ENCODE assay signal across 19 mouse cellular contexts in the genomic region with DNA sequence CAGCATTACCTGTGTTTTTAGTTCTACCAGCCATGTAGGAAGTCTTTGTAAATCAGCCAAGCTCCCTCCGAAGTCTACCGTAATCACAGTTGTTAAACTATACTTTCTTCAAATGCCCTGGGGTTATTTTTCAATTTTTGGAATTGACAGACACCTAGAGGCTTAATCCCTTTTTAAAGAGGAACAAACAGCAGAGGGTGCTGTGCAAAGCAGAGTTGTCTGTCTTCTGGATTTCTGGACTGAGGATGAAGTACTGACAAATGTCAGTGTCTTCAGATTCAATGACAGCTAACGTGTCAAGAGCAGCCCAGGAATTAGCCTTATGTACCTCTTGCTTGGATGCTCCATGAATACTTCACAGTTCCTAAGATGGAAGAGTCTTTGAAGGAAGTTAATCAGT.
DNase-seq lines count a peak whose midpoint lies in the region; ATAC-seq and TF ChIP-seq lines count a peak whose summit lies in the region.
"Had no signal": no experiment of that assay in that cellular context is flagged by ENCODE, and none has a peak within 500 bp of the region (broad histone marks: within the 10 kb centered on the region; RNA-seq: fewer than 3 reads in every experiment).

No protein-coding gene starts in this region.

- no peaks in the 10 kb centered on the region for H3K27me3 ChIP-seq in kidney, postnatal 0 days (ENCODE audit: insufficient read depth, low read length)
- no peaks in the 10 kb centered on the region for H3K27me3 ChIP-seq in kidney, embryonic 15.5 days
- H3K27me3 ChIP-seq in midbrain, postnatal 0 days (ENCODE audit: insufficient read depth, low read length) = no peaks in the 10 kb centered on the region
- H3K27me3 ChIP-seq in midbrain, embryonic 10.5 days (ENCODE audit: low read depth, poor library complexity, severe bottlenecking) = no peaks in the 10 kb centered on the region
- H3K27me3 ChIP-seq: heart, embryonic 12.5 days; hindbrain, embryonic 13.5 days had no signal

- peak; percentile 30; the same call in 1 of the 2 replicates for TF ChIP-seq CTCF in kidney, postnatal 0 days (IDR thresholded peaks at IDR 0.05; ENCODE audit: low read depth)
- peak; percentile 44 for TF ChIP-seq CTCF in midbrain, postnatal 0 days (IDR thresholded peaks at IDR 0.05)

- no peak overlapping the region for H3K27ac ChIP-seq in kidney, postnatal 0 days
- H3K27ac ChIP-seq in kidney, embryonic 15.5 days = no peak overlapping the region
- no peak overlapping the region for H3K27ac ChIP-seq in midbrain, postnatal 0 days (ENCODE audit: low read depth, low read length)
- no peak overlapping the region for H3K27ac ChIP-seq in midbrain, embryonic 10.5 days (replicated peaks)
- H3K27ac ChIP-seq: embryonic facial prominence, embryonic 10.5 days; hindbrain, embryonic 13.5 days; liver, embryonic 14.5 days; macrophage had no signal

- WGBS in kidney, postnatal 0 days = 74% methylated on average over 3 of the region's 3 CpGs
- WGBS in kidney, embryonic 15.5 days = 84% methylated on average over 3 of the region's 3 CpGs
- 69% methylated on average over 3 of the region's 3 CpGs for WGBS in midbrain, postnatal 0 days
- WGBS in midbrain, embryonic 10.5 days = 87% methylated on average over 3 of the region's 3 CpGs

- H3K4me2 ChIP-seq in kidney, postnatal 0 days (ENCODE audit: low read length) = no peak overlapping the region
- H3K4me2 ChIP-seq in kidney, embryonic 15.5 days = no peak overlapping the region
- no peak overlapping the region for H3K4me2 ChIP-seq in midbrain, postnatal 0 days (ENCODE audit: low read depth, low read length, poor library complexity, severe bottlenecking)
- H3K4me2 ChIP-seq: heart, embryonic 12.5 days; hindbrain, embryonic 13.5 days had no signal

- no peaks in the 10 kb centered on the region for H3K4me1 ChIP-seq in kidney, postnatal 0 days (replicated peaks; ENCODE audit: insufficient read depth, low read length)
- H3K4me1 ChIP-seq in kidney, embryonic 15.5 days = no peaks in the 10 kb centered on the region
- no peaks in the 10 kb centered on the region for H3K4me1 ChIP-seq in midbrain, postnatal 0 days (ENCODE audit: insufficient read depth, low read length)
- H3K4me1 ChIP-seq in midbrain, embryonic 10.5 days = no peaks in the 10 kb centered on the region
- H3K4me1 ChIP-seq: embryonic facial prominence, embryonic 10.5 days; heart, embryonic 12.5 days had no signal

- DNase-seq in frontal cortex, postnatal 25 days (ENCODE audit: low spot score in 2 of 2) = no peak
- DNase-seq in kidney, postnatal 0 days (ENCODE audit: low spot score) = no peak
- no peak for DNase-seq in midbrain, postnatal 0 days (ENCODE audit: low spot score)
- no peak for DNase-seq in midbrain, embryonic 10.5 days (ENCODE audit: low spot score)
- DNase-seq in neural tube, embryonic 10.5 days (ENCODE audit: extremely low spot score, low spot score) = no peak
- DNase-seq: adrenal gland, adult 8-10 months; cerebellum, adult 2 months; kidney, adult 8-10 months; kidney, postnatal 25 days; right cerebral cortex, postnatal 14 days had no signal

- no peak overlapping the region for H3K4me3 ChIP-seq in kidney, postnatal 0 days (replicated peaks; ENCODE audit: low read depth, low read length)
- no peak overlapping the region for H3K4me3 ChIP-seq in kidney, embryonic 15.5 days (replicated peaks)
- no peak overlapping the region for H3K4me3 ChIP-seq in midbrain, postnatal 0 days (ENCODE audit: low read depth, low read length)
- no peak overlapping the region for H3K4me3 ChIP-seq in midbrain, embryonic 10.5 days
- H3K4me3 ChIP-seq: embryonic facial prominence, embryonic 10.5 days; heart, embryonic 12.5 days; hindbrain, embryonic 13.5 days had no signal

- no peaks in the 10 kb centered on the region for H3K9me3 ChIP-seq in kidney, postnatal 0 days (replicated peaks; ENCODE audit: low read length)
- no peaks in the 10 kb centered on the region for H3K9me3 ChIP-seq in kidney, embryonic 15.5 days (replicated peaks)
- H3K9me3 ChIP-seq in midbrain, postnatal 0 days (ENCODE audit: low read length) = no peaks in the 10 kb centered on the region
- H3K9me3 ChIP-seq in midbrain, embryonic 10.5 days (replicated peaks) = peaks cover 12% of the 10 kb centered on the region; the same call in 1 of the 2 replicates
- H3K9me3 ChIP-seq: heart, embryonic 12.5 days had no signal

- H3K9ac ChIP-seq in kidney, postnatal 0 days (ENCODE audit: low read depth, low read length) = no peak overlapping the region
- no peak overlapping the region for H3K9ac ChIP-seq in kidney, embryonic 15.5 days
- no peak overlapping the region for H3K9ac ChIP-seq in midbrain, postnatal 0 days (replicated peaks; ENCODE audit: low read length, poor library complexity, severe bottlenecking)
- H3K9ac ChIP-seq: heart, embryonic 12.5 days; hindbrain, embryonic 13.5 days; liver, embryonic 14.5 days had no signal

- peak; percentile 47; the same call in 1 of the 2 replicates for ATAC-seq in frontal cortex, adult (ENCODE audit: low TSS enrichment)
- no peak for ATAC-seq in kidney, postnatal 0 days (replicated peaks; ENCODE audit: low FRiP score, low read depth)
- no peak for ATAC-seq in kidney, embryonic 15.5 days (replicated peaks; ENCODE audit: low FRiP score)
- no peak for ATAC-seq in midbrain, postnatal 0 days (ENCODE audit: low FRiP score)
- ATAC-seq: inflammation-experienced regulatory T-cells, adult 6 months had no signal

- H3K36me3 ChIP-seq in kidney, postnatal 0 days (ENCODE audit: insufficient read depth, low read length) = no peaks in the 10 kb centered on the region
- H3K36me3 ChIP-seq in kidney, embryonic 15.5 days = peaks cover 14% of the 10 kb centered on the region
- no peaks in the 10 kb centered on the region; the same call in 1 of the 2 replicates for H3K36me3 ChIP-seq in midbrain, postnatal 0 days (ENCODE audit: insufficient read depth, low read length)
- H3K36me3 ChIP-seq in midbrain, embryonic 10.5 days = peaks cover 30% of the 10 kb centered on the region
- H3K36me3 ChIP-seq: G1E; heart, embryonic 12.5 days had no signal
